Mouse (Mus musculus) forebrain, embryonic 11.5 days (tissue): ENCODE data around the gene Aamdc. TPM values are rescaled to one million over a fixed set of nuclear protein-coding genes. Genes with fewer than 3 reads are reported as not detected.

Source experiments
- ATAC-seq: fragments of 200-750 bp; cut with Nextera tagmentation; replicated peaks from 2 replicates; pipeline ENCODE4 v1.8.0; 2017; ENCODE audit warnings: moderate TSS enrichment; ENCODE audit not compliant: low FRiP score
- DNase-seq: peaks from one replicate; pipeline ENCODE4 v3.0.0-alpha.2; 2017; ENCODE audit warnings: low spot score
- H3K27ac ChIP-seq: fragments of 300-500 bp; sonication (generic); 2 replicates; pipeline ENCODE4 v1.5.1; 2014; ENCODE audit warnings: low read depth, low read length
- H3K27me3 ChIP-seq: fragments of 300-500 bp; sonication (generic); 2 replicates; pipeline ENCODE4 v1.6.1; 2014; ENCODE audit warnings: mild to moderate bottlenecking, low read length, mixed read lengths; ENCODE audit not compliant: control insufficient read depth, insufficient read depth
- H3K36me3 ChIP-seq: fragments of 300-500 bp; sonication (generic); 2 replicates; pipeline ENCODE4 v1.6.1; 2014; ENCODE audit warnings: mild to moderate bottlenecking, low read length, moderate library complexity, mixed read lengths; ENCODE audit not compliant: control insufficient read depth, insufficient read depth
- H3K4me1 ChIP-seq: fragments of 300-500 bp; sonication (generic); replicated peaks from 2 replicates; pipeline ENCODE4 v1.6.1; 2014; ENCODE audit warnings: low read length, mixed read lengths; ENCODE audit not compliant: control insufficient read depth, insufficient read depth
- H3K4me2 ChIP-seq: fragments of 300-500 bp; sonication (generic); 2 replicates; pipeline ENCODE4 v1.6.1; 2014; ENCODE audit warnings: low read depth, mild to moderate bottlenecking, low read length, moderate library complexity, mixed read lengths; ENCODE audit not compliant: severe bottlenecking
- H3K4me3 ChIP-seq: fragments of 300-500 bp; sonication (generic); 2 replicates; pipeline ENCODE4 v1.5.1; 2014; ENCODE audit warnings: low read depth, low read length
- H3K9ac ChIP-seq: fragments of 300-500 bp; sonication (generic); 2 replicates; pipeline ENCODE4 v1.6.1; 2014; ENCODE audit warnings: low read length
- H3K9me3 ChIP-seq: fragments of 300-500 bp; sonication (generic); 2 replicates; pipeline ENCODE4 v1.6.1; 2016; ENCODE audit warnings: low read length, mixed read lengths; ENCODE audit not compliant: control insufficient read depth
- WGBS: fragments of 180-500 bp; shearing (Covaris S2); extraction: QIAGEN DNeasy Blood & Tissue Kit; methylation state at CpG from one replicate; pipeline ENCODE4 v1.1.7; 2014; 5-methylcytosine and 5-hydroxymethylcytosine counted together
- polyA plus RNA-seq: library from polyadenylated mRNA; unstranded; fragments of >200 nt; fragmentation: Nextera tagmentation; extraction: Ambion mirVana; gene quantifications from 2 replicates; pipeline ENCODE4 v1.2.1, GENCODE M21; 2014

Gene Aamdc
- polyA plus RNA-seq, 1 experiment from 2014 or later: 30.5 TPM

DNA sequence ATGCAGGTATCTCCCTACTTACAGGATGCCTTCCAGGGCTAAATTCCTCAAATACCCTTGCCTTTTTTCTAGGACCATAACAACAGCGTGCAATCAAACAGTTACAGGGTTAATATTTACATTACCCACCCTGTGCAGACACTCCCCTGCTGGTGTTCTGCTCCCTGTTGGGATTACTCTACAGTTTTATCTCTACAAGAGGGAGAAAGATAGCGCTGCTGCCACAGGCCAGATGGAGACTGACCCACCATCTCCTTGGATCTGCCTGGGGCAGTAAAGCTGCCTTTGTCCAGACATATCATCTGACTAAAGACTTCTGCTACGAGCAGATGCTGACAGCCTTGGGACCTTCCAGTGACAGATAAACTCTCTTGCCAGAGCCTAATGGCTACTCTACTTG lies 11.2 kb upstream of the Aamdc start:
- 62% methylated on average over 3 of the region's 3 CpGs for WGBS
- ATAC-seq (no peak), DNase-seq (no peak)
- Histone ChIP-seq H3K27ac (no peak overlapping the region), H3K4me3 (no peak overlapping the region), H3K9ac (no peak overlapping the region), H3K4me2 (no peak overlapping the region), H3K9me3 (no peaks in the 10 kb centered on the region), H3K27me3 (no peaks in the 10 kb centered on the region), H3K4me1 (0 out of 2 replicates have a peak, but pooled peaks cover 3% of the 10 kb centered on the region), H3K36me3 (no peaks in the 10 kb centered on the region)

DNA sequence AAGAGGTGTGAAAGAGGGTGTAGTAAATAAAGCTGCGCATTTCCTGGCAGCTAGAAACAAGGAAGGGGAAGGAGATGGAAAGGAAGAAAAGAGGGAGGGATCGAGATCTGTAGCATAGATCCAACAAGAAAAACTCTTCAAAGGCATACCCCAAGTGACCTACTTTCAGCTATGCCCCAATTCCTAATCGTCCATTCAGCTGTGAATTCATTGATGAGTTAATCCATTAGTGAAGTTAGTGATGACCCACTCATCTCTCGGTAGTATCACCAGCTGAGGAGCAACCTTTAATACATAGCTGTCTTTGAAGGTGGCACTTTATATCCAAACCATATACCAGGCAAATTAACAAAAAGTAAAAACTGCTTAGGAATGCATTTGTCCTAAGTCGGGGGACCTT lies 9.2 kb upstream of the Aamdc start:
- Histone ChIP-seq H3K36me3 (no peaks in the 10 kb centered on the region), H3K27me3 (no peaks in the 10 kb centered on the region), H3K4me2 (no peak overlapping the region), H3K27ac (no peak overlapping the region), H3K4me3 (no peak overlapping the region), H3K9ac (no peak overlapping the region), H3K4me1 (0 out of 2 replicates have a peak, but pooled peaks cover 3% of the 10 kb centered on the region), H3K9me3 (no peaks in the 10 kb centered on the region)
- 72% methylated on average over 5 of the region's 5 CpGs for WGBS
- ATAC-seq: no peak
- no peak for DNase-seq

DNA sequence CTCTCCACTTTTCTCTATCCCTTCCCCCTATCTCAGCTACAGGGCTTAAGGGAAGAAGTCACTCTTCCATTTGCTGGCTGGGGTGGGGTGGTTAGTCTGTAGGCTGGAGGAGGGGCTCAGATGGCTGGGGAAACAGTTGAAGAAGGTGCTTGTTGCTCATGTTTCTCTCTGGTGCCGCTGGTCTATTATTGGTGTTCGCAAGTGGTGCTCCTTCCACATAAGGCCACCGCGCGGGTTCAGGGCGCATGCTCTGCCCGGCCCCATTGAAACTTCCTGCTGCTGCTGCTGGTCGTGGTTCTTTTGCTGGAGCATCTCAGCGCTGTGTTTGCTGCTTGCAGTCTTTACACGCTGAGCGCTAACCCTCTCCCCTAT lies 1.5 kb upstream of the Aamdc start:
- 0% methylated on average over 11 of the region's 11 CpGs for WGBS
- DNase-seq (peak; percentile 91), ATAC-seq (peak; percentile 56)

DNA sequence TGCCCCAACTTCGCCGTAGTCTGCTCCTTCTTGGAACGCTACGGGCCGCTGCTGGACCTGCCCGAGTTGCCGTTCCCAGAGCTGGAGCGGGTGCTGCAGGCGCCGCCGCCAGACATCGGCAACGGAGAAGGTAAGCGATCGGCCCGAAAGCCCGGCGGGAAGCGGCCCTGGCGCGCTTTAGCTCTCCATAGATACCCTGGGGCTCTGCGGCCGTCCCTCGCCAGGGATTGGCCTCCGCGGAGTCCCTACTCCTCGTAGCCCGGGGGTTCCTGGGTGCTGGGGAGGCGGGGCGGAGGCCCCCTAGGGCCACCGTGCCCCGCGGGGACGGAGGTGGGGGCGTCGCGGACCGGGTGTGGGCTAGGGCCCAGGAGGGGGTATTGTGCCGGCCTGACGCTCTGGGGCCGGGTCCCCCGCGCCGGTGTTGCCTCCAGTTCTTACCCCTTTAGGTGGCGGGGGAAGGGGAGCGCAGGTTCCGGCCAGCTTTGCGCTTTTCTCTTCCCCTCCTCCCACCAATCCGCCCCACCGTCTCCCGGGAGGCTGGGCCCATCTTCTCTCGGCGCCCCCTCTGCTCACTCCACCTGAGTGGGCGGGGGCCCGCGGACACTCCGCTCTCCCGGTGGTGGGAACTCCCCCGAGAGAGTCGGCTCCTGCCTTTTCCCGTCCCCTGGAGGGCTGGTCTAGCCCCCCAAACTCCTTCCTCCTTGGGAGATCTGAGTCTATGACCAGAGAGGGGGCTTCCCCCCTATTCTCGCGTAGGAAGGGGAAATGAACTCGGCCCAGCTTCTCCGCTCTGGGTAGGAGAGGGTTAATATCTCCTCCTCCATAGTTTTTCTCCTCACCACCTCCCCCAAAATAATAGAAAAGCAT lies 912 bp upstream of the Aamdc start:
- ATAC-seq (peak; percentile 40), DNase-seq (peak; percentile 81)
- Histone ChIP-seq H3K27me3 (no peaks in the 10 kb centered on the region), H3K4me3 (peak overlapping the region; percentile 99), H3K4me2 (peak overlapping the region; percentile 69), H3K9me3 (no peaks in the 10 kb centered on the region), H3K4me1 (0 out of 2 replicates have a peak, but pooled peaks cover 3% of the 10 kb centered on the region), H3K27ac (peak overlapping the region; percentile 95), H3K36me3 (no peaks in the 10 kb centered on the region), H3K9ac (peak overlapping the region; percentile 99)
- 1% methylated on average over 59 of the region's 65 CpGs for WGBS

More for the DNA sequence above, 1.5 kb upstream of the Aamdc start:
- Histone ChIP-seq H3K9me3 (no peaks in the 10 kb centered on the region), H3K27ac (peak overlapping the region; percentile 95), H3K4me1 (0 out of 2 replicates have a peak, but pooled peaks cover 3% of the 10 kb centered on the region), H3K4me2 (peak overlapping the region; percentile 69), H3K4me3 (peak overlapping the region; percentile 99), H3K36me3 (no peaks in the 10 kb centered on the region), H3K9ac (peak overlapping the region; percentile 99), H3K27me3 (no peaks in the 10 kb centered on the region)

DNA sequence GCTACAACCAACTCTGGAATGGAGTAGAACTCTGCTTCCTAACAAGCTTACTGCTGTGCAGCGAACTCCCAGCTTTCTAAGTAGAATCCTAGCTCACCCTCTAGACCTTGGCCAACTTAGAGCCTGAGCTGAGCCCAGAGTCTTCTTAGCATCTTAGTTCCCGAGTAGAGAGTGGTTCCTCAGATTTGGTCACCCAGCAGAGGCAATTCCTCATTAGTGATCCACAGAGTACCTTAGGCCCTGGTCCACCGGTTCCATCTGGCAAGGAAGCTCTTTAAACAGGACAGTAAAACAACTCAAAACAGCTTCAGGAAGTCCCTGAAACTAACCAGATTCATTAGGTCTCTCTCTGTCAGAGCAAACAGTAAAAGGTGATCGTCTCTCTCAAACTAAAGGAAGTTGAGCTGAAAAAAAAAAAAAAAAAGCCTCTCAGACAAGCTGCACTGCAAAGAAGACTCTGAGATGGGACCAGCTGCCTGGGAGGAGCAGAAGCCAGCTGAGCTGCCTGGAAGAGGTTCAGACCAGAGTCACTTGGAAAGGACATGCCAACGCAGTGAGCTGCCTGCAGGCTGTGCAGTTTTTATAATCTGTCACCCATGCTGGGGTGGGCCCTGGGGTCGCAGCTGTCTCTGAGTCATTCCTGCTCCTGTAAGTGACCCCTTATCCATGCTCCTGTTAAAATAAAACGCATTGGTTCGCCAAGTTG lies 783 bp downstream of the Aamdc start:
- peak overlapping the region; percentile 99 for H3K4me3 ChIP-seq
- DNase-seq (no peak), ATAC-seq (peak; percentile 3; the same call in 1 of the 2 replicates)
- H3K27ac ChIP-seq: no peak overlapping the region
- 35% methylated on average over 8 of the region's 8 CpGs for WGBS
- no peaks in the 10 kb centered on the region for H3K9me3 ChIP-seq
- H3K36me3 ChIP-seq: no peaks in the 10 kb centered on the region
- H3K9ac ChIP-seq: peak overlapping the region; percentile 56
- 0 out of 2 replicates have a peak, but pooled peaks cover 3% of the 10 kb centered on the region for H3K4me1 ChIP-seq
- H3K4me2 ChIP-seq: peak overlapping the region; percentile 55
- no peaks in the 10 kb centered on the region for H3K27me3 ChIP-seq

DNA sequence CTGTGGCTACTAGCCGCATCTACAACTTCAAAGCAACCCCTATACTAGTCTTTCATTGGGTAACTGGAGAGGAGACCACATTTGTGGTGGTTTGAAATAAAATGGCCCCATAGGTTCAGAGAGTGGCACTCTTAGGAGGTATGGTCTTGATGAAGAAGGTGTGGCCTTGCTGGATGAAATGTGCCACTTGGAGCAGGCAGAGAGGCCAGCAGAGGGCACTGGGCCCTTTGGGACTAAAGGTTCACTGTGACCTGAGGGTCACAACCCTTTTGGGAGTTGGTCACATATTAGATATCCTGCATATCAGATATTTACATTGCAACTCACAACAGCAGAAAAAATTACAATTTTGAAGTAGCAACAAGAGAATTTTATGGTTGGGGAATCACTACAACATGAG lies 8.9 kb downstream of the Aamdc start:
- no peaks in the 10 kb centered on the region for H3K9me3 ChIP-seq
- H3K4me2 ChIP-seq: no peak overlapping the region
- H3K4me3 ChIP-seq: no peak overlapping the region
- H3K27me3 ChIP-seq: no peaks in the 10 kb centered on the region
- H3K9ac ChIP-seq: no peak overlapping the region
- WGBS: 94% methylated on average over 1 of the region's 1 CpGs
- DNase-seq (no peak), ATAC-seq (no peak)
- no peak overlapping the region for H3K27ac ChIP-seq
- H3K36me3 ChIP-seq: no peaks in the 10 kb centered on the region
- no peaks in the 10 kb centered on the region for H3K4me1 ChIP-seq

DNA sequence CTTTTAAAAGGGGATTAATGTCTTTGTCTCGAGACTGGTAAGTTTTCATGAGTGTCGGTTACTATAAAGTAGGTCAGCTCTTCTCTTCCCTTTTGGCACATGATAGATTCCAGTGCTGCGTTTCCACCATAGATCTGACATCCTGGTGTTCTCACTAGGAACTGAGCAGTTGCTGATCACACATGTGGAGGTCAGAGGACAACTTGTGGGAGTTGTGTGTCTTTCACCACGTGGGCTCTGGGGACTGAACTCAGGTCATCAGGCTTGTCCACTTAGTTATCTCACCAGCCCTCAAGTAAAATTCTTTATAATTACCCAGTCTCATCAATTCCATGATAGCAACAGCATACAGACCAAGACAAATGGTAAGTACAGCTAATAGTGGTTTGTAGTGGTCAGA lies 9.9 kb downstream of the Aamdc start:
- 87% methylated on average over 4 of the region's 4 CpGs for WGBS
- Histone ChIP-seq H3K27ac (no peak overlapping the region), H3K9ac (no peak overlapping the region), H3K4me3 (no peak overlapping the region), H3K9me3 (no peaks in the 10 kb centered on the region), H3K4me2 (no peak overlapping the region), H3K4me1 (no peaks in the 10 kb centered on the region), H3K27me3 (no peaks in the 10 kb centered on the region), H3K36me3 (no peaks in the 10 kb centered on the region)
- no peak for DNase-seq
- no peak for ATAC-seq

DNA sequence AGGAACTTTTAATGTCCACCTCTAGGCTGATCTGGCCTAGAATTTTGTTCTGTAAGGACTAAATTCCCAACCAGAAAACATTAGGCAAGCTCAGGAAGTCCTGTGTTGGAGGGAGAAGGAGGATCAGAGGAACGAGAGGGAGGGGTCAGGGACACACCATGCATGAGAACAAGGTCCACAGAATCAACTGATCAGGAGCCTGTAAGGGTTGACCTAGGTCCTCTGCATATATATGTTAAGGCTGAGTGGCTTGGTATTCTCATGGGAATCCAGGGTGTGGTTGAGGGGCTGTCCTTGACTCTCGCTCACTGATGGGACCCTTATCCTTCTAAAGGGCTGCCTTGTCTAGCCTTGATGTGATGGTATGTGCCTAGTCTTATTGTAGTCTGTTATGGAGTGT lies 15.7 kb downstream of the Aamdc start:
- no peaks in the 10 kb centered on the region for H3K27me3 ChIP-seq
- no peaks in the 10 kb centered on the region for H3K9me3 ChIP-seq
- H3K27ac ChIP-seq: no peak overlapping the region
- no peak for DNase-seq
- 89% methylated on average over 2 of the region's 2 CpGs for WGBS
- H3K4me2 ChIP-seq: no peak overlapping the region
- H3K9ac ChIP-seq: no peak overlapping the region
- H3K4me1 ChIP-seq: no peaks in the 10 kb centered on the region
- H3K36me3 ChIP-seq: no peaks in the 10 kb centered on the region
- H3K4me3 ChIP-seq: no peak overlapping the region
- no peak for ATAC-seq
